Mouse (Mus musculus): ENCODE data around the gene Abca17.

- no peak for TF ChIP-seq CTCF (IDR thresholded peaks at IDR 0.05; ENCODE audit: low read depth)
- TF ChIP-seq EP300 (IDR thresholded peaks at IDR 0.05; ENCODE audit: low read depth) = no peak
Measured at GRCm38 (mm10) chr17:24388711-24389110, 37.8 kb upstream of the Abca17 start.

Data from liver, embryonic 14.5 days (tissue).